Mouse (Mus musculus) liver, embryonic 13.5 days (tissue): ENCODE results near the gene 4930407I10Rik. TPM values are rescaled to one million over a fixed set of nuclear protein-coding genes. Genes with fewer than 3 reads are reported as not detected.
A peak's percentile ranks its signal among the peaks of the same experiment; 100 is the strongest.

ENCODE experiments used
- ATAC-seq: fragments of 200-750 bp; cut with Nextera tagmentation; 2 replicates; pipeline ENCODE4 v1.8.0; 2017; ENCODE audit warnings: low read depth, mild to moderate bottlenecking, moderate number of reproducible peaks, moderate library complexity
- DNase-seq: peaks from one replicate; pipeline ENCODE4 v3.0.0; 2022
- H3K27ac ChIP-seq: fragments of 300-500 bp; sonication (generic); 2 replicates; pipeline ENCODE4 v1.5.1; 2015; ENCODE audit warnings: moderate library complexity, mild to moderate bottlenecking, inconsistent platforms
- H3K27me3 ChIP-seq: fragments of 300-500 bp; sonication (generic); 2 replicates; pipeline ENCODE4 v1.6.1; 2015; ENCODE audit warnings: mild to moderate bottlenecking, inconsistent platforms
- H3K36me3 ChIP-seq: fragments of 300-500 bp; sonication (generic); 2 replicates; pipeline ENCODE4 v1.6.1; 2015; ENCODE audit warnings: mild to moderate bottlenecking, inconsistent platforms
- H3K4me1 ChIP-seq: fragments of 300-500 bp; sonication (generic); replicated peaks from 2 replicates; pipeline ENCODE4 v1.6.1; 2015; ENCODE audit warnings: inconsistent platforms
- H3K4me2 ChIP-seq: fragments of 300-500 bp; sonication (generic); 2 replicates; pipeline ENCODE4 v1.6.1; 2015; ENCODE audit warnings: inconsistent platforms, mild to moderate bottlenecking, moderate library complexity
- H3K4me3 ChIP-seq: fragments of 300-500 bp; sonication (generic); replicated peaks from 2 replicates; pipeline ENCODE4 v1.5.1; 2015; ENCODE audit warnings: mild to moderate bottlenecking, inconsistent platforms
- H3K9ac ChIP-seq: fragments of 300-500 bp; sonication (generic); 2 replicates; pipeline ENCODE4 v1.6.1; 2015; ENCODE audit warnings: mild to moderate bottlenecking, inconsistent platforms
- H3K9me3 ChIP-seq: fragments of 300-500 bp; sonication (generic); replicated peaks from 2 replicates; pipeline ENCODE4 v1.6.1; 2016; ENCODE audit warnings: inconsistent platforms
- WGBS: fragments of 180-500 bp; shearing (Covaris S2); methylation state at CpG from one replicate; pipeline ENCODE4 v1.1.7; 2015; ENCODE audit not compliant: insufficient replicate concordance; 5-methylcytosine and 5-hydroxymethylcytosine counted together
- polyA plus RNA-seq: library from polyadenylated mRNA; unstranded; fragments of >200 nt; fragmentation: Nextera tagmentation; extraction: Ambion mirVana; gene quantifications from 2 replicates; pipeline ENCODE4 v1.2.1, GENCODE M21; 2015

4930407I10Rik gene
- polyA plus RNA-seq, 1 experiment from 2014 or later, result not detected

DNA sequence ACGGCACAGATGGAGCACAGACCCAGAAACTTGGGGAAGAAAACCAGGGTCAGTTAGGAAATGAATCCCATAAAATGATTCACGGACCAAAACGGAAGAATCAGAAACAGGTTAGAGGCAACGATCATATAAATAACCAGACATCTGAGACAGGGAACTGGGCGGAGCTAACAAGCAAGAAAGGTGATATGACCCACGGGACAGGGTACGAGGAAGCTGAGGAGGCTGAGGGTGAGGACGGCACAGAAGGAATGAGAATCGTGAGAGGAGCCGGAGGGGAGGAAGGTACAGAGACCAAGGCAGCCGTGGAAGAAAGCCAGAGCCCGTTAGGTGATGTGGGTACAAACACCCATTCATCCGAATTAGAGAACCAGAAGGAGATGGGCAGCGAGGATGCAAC lies 5.0 kb downstream of the 4930407I10Rik start:
- WGBS, result 57% methylated on average over 14 of the region's 14 CpGs
- no peaks in the 10 kb centered on the region for H3K36me3 ChIP-seq
- H3K4me1 ChIP-seq, result no peaks in the 10 kb centered on the region
- peaks cover 74% of the 10 kb centered on the region for H3K27me3 ChIP-seq
- H3K4me2 ChIP-seq, result no peak overlapping the region
- no peaks in the 10 kb centered on the region for H3K9me3 ChIP-seq
- H3K27ac ChIP-seq, result no peak overlapping the region
- H3K4me3 ChIP-seq, result no peak overlapping the region
- ATAC-seq (no peak), DNase-seq (no peak)
- H3K9ac ChIP-seq, result no peak overlapping the region

DNA sequence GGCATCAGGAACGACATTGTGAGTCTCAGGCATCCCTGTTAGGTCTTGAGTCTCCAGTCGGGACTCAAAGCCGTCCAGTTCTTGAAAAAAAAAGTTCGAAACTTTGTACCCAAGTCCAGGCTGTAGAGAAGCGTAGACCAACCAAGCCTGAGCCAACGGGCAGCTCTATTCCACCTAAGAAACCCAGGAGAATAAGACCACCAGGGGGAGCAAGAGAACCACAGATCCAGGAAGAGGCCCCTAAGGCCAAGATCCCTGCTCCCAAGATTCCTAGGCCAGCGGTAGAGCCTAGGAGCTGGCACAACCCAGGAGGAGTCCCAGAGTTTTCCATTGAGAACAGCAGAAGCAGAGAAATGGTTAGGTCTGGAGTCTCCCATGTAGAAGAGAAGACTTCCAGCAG lies 6.6 kb downstream of the 4930407I10Rik start:
- peak; percentile 39 for DNase-seq
- ATAC-seq, result no peak
- Histone ChIP-seq H3K4me3 (no peak overlapping the region), H3K9me3 (no peaks in the 10 kb centered on the region), H3K36me3 (no peaks in the 10 kb centered on the region), H3K4me2 (no peak overlapping the region), H3K27me3 (peaks cover 83% of the 10 kb centered on the region), H3K4me1 (no peaks in the 10 kb centered on the region), H3K9ac (no peak overlapping the region), H3K27ac (no peak overlapping the region)
- WGBS, result 12% methylated on average over 7 of the region's 7 CpGs

- DNase-seq (no peak), ATAC-seq (no peak)
- Histone ChIP-seq H3K4me2 (0 out of 2 replicates have a peak within 1 kb of the TSS, but pooled peaks have one; percentile 4), H3K4me3 (no peak within 1 kb of the TSS; the same call in 1 of the 2 replicates), H3K27ac (no peak within 1 kb of the TSS), H3K36me3 (no peaks in the 10 kb centered on the region), H3K9me3 (no peaks in the 10 kb centered on the region), H3K27me3 (peaks cover 72% of the 10 kb centered on the region), H3K9ac (no peak within 1 kb of the TSS), H3K4me1 (no peaks in the 10 kb centered on the region)
- 21% methylated on average over 40 of the region's 40 CpGs for WGBS
Measured at GRCm38 (mm10) chr15:82069898-82070297, 10.9 kb downstream of the 4930407I10Rik start, which contains the start of gene Mei1. Gene Mei1 (plus strand): TSS chr15:82069996.

DNA sequence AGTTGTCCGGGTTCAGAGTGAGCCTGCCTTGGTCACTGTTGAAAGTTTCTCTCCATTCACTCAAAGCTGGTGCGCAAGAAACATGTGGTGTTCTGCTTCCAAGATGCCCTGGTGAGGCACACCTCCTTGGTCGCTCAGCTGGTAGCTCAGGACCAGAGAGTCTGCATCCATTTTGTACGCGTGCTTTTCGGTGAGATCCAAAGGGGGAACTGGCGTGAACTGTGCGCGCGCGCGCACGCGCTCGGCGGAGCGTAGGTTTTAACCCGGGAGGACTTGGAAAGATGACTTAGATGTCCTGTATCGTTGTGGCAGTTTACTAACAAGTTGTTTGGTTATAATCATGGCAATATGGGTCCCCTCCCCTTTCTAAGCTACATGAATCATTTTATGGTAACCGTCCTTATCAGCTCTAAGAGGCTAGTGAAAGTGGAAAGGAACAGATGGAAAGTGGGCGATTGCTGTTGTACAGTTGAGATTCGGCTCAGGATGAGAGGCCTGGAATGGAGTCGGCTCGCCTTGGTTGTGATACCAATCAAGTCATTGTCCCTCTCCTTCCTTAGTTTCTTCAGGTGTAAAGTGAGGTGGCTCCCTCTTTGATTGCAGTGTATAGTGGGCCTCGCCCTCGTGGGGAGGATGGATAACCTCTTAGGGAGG lies 13.0 kb downstream of the 4930407I10Rik start:
- Histone ChIP-seq H3K4me3 (no peak overlapping the region), H3K9me3 (no peaks in the 10 kb centered on the region), H3K27me3 (peaks cover 55% of the 10 kb centered on the region), H3K4me1 (no peaks in the 10 kb centered on the region), H3K27ac (no peak overlapping the region), H3K36me3 (no peaks in the 10 kb centered on the region), H3K9ac (no peak overlapping the region), H3K4me2 (no peak overlapping the region)
- WGBS, result 78% methylated on average over 26 of the region's 26 CpGs
- DNase-seq (no peak), ATAC-seq (no peak)

- no peak overlapping the region for H3K9ac ChIP-seq
- H3K4me3 ChIP-seq, result no peak overlapping the region
- ATAC-seq (no peak), DNase-seq (no peak)
- H3K4me1 ChIP-seq, result no peaks in the 10 kb centered on the region
- H3K36me3 ChIP-seq, result no peaks in the 10 kb centered on the region
- H3K27me3 ChIP-seq, result peaks cover 47% of the 10 kb centered on the region
- no peak overlapping the region for H3K27ac ChIP-seq
- no peaks in the 10 kb centered on the region for H3K9me3 ChIP-seq
- 68% methylated on average over 7 of the region's 7 CpGs for WGBS
- no peak overlapping the region for H3K4me2 ChIP-seq
Measured at GRCm38 (mm10) chr15:82073490-82073889, 14.5 kb downstream of the 4930407I10Rik start.

GRCm38 (mm10) chr15:82079883-82080282 lies 20.9 kb downstream of the 4930407I10Rik start:
- H3K27me3 ChIP-seq, result peaks cover 19% of the 10 kb centered on the region; the same call in 1 of the 2 replicates
- H3K36me3 ChIP-seq, result no peaks in the 10 kb centered on the region
- no peaks in the 10 kb centered on the region for H3K4me1 ChIP-seq
- H3K27ac ChIP-seq, result no peak overlapping the region
- no peak overlapping the region for H3K4me3 ChIP-seq
- DNase-seq (no peak), ATAC-seq (no peak)
- no peak overlapping the region for H3K4me2 ChIP-seq
- WGBS, result 42% methylated on average over 10 of the region's 10 CpGs
- no peaks in the 10 kb centered on the region for H3K9me3 ChIP-seq
- H3K9ac ChIP-seq, result no peak overlapping the region

- H3K36me3 ChIP-seq, result no peaks in the 10 kb centered on the region
- H3K27me3 ChIP-seq, result peaks cover 25% of the 10 kb centered on the region
- H3K9me3 ChIP-seq, result no peaks in the 10 kb centered on the region
- H3K4me2 ChIP-seq, result no peak overlapping the region
- no peaks in the 10 kb centered on the region for H3K4me1 ChIP-seq
- no peak overlapping the region for H3K4me3 ChIP-seq
- WGBS, result 27% methylated on average over 7 of the region's 7 CpGs
- no peak overlapping the region for H3K27ac ChIP-seq
- ATAC-seq (no peak), DNase-seq (no peak)
- no peak overlapping the region for H3K9ac ChIP-seq
Measured at GRCm38 (mm10) chr15:82081161-82081560, 22.2 kb downstream of the 4930407I10Rik start.

DNA sequence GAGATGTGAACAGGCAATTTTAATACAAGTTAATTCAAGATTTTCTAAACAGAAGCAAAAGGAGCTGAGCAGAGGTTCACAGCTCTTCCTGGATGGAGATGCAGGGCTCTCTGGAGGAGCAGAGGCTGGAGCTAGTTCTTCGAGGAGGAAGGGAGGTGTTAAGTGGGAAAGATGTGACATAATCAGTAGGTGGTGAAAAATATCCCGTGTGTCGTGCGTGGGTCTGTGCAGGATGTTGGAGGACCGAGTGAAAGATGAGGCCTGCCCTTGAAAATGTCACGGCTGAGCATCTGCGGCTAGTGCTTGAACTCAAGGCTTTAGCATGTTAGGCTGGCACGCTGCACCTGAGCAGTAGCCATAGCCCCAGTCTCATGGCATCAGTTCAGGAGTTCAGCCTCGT lies 26.7 kb downstream of the 4930407I10Rik start:
- ATAC-seq (no peak), DNase-seq (no peak)
- Histone ChIP-seq H3K36me3 (no peaks in the 10 kb centered on the region), H3K4me3 (no peak overlapping the region), H3K9me3 (no peaks in the 10 kb centered on the region), H3K4me2 (no peak overlapping the region), H3K4me1 (no peaks in the 10 kb centered on the region), H3K27me3 (peaks cover 40% of the 10 kb centered on the region), H3K9ac (no peak overlapping the region), H3K27ac (no peak overlapping the region)
- WGBS, result 64% methylated on average over 9 of the region's 9 CpGs

DNA sequence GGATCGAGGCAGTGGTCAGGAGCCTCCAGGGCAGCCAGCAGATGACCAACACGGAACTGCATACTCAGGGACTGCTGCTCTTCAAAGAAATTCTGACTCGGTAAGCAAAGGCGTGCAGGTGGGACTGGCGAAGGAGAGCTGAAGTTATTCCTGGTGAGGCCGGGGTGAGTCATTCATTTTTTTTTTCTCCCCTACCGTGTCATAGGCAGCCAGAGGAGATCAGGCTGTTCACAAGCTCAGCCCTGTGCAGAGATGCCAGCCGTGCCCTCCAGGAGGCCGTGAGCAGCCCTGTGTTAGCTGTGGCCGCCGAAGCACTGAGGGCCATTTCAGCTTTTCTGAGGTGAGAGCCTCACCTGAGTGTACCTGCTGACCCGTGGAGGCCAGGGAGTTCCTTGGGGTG lies 27.2 kb downstream of the 4930407I10Rik start:
- WGBS, result 63% methylated on average over 12 of the region's 12 CpGs
- Histone ChIP-seq H3K4me2 (no peak overlapping the region), H3K4me3 (no peak overlapping the region), H3K9me3 (no peaks in the 10 kb centered on the region), H3K36me3 (no peaks in the 10 kb centered on the region), H3K9ac (no peak overlapping the region), H3K27me3 (peaks cover 40% of the 10 kb centered on the region), H3K27ac (no peak overlapping the region), H3K4me1 (no peaks in the 10 kb centered on the region)
- DNase-seq (no peak), ATAC-seq (no peak)

GRCm38 (mm10) chr15:82087266-82087665 lies 28.3 kb downstream of the 4930407I10Rik start:
- Histone ChIP-seq H3K4me2 (no peak overlapping the region), H3K9me3 (no peaks in the 10 kb centered on the region), H3K9ac (no peak overlapping the region), H3K36me3 (no peaks in the 10 kb centered on the region), H3K4me1 (no peaks in the 10 kb centered on the region), H3K27ac (no peak overlapping the region), H3K27me3 (peaks cover 41% of the 10 kb centered on the region), H3K4me3 (no peak overlapping the region)
- 15% methylated on average over 9 of the region's 10 CpGs for WGBS
- DNase-seq, result no peak
- no peak for ATAC-seq

GRCm38 (mm10) chr15:82091061-82091460 lies 32.1 kb downstream of the 4930407I10Rik start:
- 60% methylated on average over 7 of the region's 7 CpGs for WGBS
- Histone ChIP-seq H3K27ac (no peak overlapping the region), H3K4me2 (no peak overlapping the region), H3K27me3 (peaks cover 26% of the 10 kb centered on the region), H3K4me1 (no peaks in the 10 kb centered on the region), H3K4me3 (no peak overlapping the region), H3K9me3 (no peaks in the 10 kb centered on the region), H3K36me3 (no peaks in the 10 kb centered on the region), H3K9ac (no peak overlapping the region)
- no peak for ATAC-seq
- DNase-seq, result no peak

DNA sequence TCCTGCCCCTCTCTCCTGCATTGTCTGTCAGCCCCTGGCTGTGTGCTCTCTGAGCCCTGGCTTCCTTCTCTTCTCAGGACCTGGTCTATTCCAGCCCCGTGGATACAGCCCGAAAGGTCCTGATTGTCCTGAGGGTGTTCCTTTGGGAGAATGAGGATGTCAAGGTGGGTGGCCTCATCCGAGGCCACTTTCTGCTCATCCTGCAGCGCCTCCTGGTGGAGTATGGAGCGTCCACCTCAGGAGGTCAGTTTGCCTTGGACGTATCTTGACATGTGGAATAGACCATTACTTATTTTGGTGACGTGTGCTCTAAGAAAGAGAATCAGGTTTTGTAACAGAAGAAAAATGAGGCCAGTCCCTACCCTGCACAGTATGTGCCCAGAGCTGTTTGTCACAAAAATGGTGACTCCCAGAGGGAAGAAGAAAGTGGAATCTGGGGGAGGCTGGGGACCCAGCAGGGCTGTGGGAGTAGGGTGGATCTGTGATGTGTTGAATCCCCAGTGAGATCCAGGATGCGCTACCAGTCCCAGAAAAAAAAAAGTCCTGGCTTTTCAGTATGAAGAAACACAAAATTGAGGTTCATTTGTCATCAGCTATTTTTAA lies 48.1 kb downstream of the 4930407I10Rik start:
- Histone ChIP-seq H3K4me2 (no peak overlapping the region), H3K4me3 (no peak overlapping the region), H3K27ac (no peak overlapping the region), H3K36me3 (no peaks in the 10 kb centered on the region), H3K9me3 (no peaks in the 10 kb centered on the region), H3K9ac (no peak overlapping the region), H3K4me1 (no peaks in the 10 kb centered on the region), H3K27me3 (0 out of 2 replicates have a peak, but pooled peaks cover 15% of the 10 kb centered on the region)
- DNase-seq, result no peak
- ATAC-seq, result no peak
- WGBS, result 19% methylated on average over 8 of the region's 8 CpGs
